Mouse (Mus musculus): ENCODE measurements around the gene Snurf.

The Snurf gene

GRCm38 (mm10) chr7:60004606-60005330, at the start of gene Snurf, which contains the start of gene Gm38393:
Snurf (minus strand) TSS chr7:60005049.
Gm38393 (minus strand) TSS chr7:60005064.
- peak; percentile 47 for DNase-seq (ENCODE audit: low read depth, low spot score)

DNA sequence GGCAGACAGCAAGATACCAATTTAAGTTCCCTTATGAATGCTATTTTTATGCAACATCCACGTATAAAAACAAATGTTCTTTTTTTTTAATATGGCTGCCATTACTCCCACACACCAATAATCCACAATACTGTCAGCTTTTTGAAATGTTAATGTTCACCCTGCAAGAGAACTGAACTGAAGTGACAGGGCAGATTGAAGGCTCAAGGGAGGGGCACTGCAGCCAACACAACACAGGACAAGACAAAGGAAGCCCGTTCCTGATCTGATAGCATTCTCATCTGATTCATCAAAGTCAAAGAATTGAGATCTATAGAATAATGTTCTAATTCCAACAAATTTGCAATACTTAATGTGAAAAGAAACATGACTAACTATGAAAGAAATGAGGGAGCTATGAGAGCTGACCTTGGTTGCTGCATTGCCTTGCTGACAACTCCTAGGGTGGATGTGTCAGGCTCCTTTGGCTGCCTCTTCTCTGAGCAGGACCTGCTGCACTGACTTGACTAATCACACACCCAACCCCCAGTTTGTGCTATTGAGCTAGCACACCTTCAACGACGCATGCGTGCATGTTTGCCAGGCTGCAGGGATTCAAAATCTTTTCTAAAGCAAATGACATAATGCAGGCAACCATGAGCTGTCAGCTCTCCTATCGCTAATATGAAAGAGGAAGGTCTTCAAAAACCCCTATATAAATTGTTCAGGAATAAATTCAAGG, 42.8 kb upstream of the Snurf start:
- DNase-seq (ENCODE audit: low read depth, low spot score) = no peak

- DNase-seq (ENCODE audit: low read depth, low spot score) = no peak
Measured at GRCm38 (mm10) chr7:60013186-60013585, 8.3 kb upstream of the Snurf start.

- DNase-seq (ENCODE audit: low read depth, low spot score) = no peak
Measured at GRCm38 (mm10) chr7:60007727-60008360, 3.0 kb upstream of the Snurf start.

DNA sequence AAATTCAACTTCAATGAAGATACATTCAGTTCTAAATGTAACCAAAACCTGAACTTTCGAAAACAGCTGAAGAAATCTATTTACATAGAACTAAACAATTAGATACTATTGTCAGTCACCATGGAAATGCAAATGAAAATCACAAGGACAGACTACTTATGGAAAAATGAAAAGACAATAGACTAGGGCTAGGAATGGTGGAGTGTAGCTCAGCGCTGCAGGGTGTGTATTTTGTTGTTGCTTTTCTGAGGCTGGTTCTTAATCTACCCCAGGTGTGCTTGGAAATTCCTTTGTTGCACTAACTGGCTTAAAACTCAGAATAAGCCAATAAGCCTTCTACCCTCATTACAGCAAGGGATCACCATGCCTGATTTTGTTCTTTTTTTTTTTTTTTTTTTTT, 1.4 kb upstream of the Snurf start:
- DNase-seq (ENCODE audit: low read depth, low spot score) = no peak

DNA sequence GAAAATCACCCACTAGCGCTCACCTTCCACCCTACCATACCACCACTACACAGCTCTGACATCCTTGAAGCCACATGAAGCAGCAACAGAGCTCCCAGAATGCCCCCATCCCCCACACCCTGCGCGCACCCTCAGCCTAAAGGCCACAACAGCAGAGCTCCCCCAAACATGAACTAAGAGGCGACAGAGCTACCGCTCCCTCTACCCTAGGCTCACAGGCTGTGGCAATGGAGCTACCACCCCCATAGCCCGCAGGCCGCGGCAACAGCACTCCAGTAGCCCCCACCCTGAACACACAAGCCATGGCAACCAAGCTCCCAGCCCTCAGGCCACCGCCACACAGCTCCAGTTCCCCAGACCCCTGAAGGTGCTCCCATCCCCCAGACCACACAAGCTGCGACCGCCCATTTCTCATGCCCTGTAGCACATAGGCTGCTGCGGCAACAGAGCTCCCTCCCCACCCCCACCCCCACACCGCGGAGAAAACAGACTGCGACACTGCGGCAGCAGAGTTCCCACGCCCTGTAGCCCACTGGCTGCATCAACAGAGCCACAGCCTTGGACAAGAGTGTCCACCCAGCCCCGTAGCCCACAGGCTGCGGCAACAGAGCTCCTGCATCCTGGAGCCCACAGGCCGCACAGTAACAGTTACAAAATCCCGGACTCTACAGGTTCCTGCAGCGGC, 786 bp downstream of the Snurf start:
- DNase-seq (ENCODE audit: low read depth, low spot score) = no peak

DNA sequence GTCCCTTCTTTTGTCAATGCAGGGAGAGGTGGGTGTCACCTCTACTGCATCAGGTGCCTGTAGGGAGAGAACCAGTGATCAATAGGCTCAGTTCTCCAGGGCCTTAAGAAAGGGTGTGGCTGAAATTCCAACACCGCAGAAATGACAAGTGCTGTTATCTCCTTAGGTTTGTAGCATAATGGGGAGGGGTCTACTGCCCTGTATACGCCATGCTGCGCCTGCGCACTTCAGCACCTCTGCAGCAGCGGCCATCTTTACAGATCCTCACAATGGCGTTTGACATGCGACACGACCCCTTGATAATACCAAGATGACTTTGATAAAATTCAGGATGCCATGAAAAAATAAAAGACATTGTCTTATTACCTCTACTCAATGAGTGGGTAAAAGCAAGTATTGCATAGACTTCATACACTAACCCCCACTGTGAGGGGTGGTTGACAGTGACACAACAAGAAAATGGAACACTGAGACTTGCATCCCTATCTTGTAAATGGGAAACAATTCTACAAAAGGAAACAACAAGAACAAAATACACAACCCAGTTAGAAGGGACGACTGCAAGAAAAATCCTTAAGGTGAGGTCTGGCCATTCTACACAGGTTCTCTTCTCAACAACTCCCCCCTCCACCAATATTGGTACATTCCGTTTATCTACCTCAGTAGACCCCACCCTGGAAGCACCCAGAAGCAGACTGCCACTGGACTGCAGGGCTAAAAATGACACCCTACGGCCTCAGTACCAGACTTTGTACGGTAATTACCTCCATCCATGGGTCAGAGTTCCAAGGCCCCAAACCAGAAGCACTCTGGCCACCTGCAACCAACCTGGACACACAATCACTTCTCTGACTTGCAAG, 1.6 kb downstream of the Snurf start:
- DNase-seq (ENCODE audit: low read depth, low spot score) = no peak

DNA sequence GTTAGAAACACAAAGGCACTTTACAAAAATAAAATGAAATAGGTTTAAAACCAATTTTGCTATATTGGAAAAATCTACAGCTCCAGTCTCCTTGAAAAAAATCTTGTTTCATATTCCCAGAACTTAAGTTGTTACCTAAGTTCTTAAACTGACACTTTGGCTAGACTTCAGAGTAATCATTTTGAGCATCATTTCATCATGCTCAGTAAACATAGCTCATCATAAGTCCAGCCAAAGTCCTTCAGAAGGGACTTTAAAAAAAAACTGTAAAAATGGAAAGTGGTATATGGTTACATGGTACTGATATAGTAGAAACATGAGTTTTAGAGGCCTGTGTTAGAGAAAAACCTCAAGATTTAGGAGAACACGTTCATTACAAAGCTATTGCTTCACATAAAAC, 26.2 kb downstream of the Snurf start:
- DNase-seq (ENCODE audit: low read depth, low spot score) = no peak

Data from retina, adult 2 months (tissue).